Comparison of ENCODE assay signal across 8 mouse cellular contexts in genomic region chr8:84989810-84990209, GRCm38 (mm10). TPM values are rescaled to one million over a fixed set of nuclear protein-coding genes. Genes with fewer than 3 reads are reported as not detected.
A peak's percentile ranks its signal among the peaks of the same experiment; 100 is the strongest.
DNase-seq lines count a peak whose midpoint lies in the region; ATAC-seq and TF ChIP-seq lines count a peak whose summit lies in the region.

No protein-coding gene starts in this region.

- peak; percentile 14; the same call in 1 of the 2 replicates for TF ChIP-seq POLR2A in embryonic fibroblast, embryonic 13.5 days (IDR thresholded peaks at IDR 0.05; ENCODE audit: low read depth, low read length)

- peak overlapping the region; percentile 58 for H3K27ac ChIP-seq in embryonic fibroblast, embryonic 13.5 days (ENCODE audit: insufficient read depth, low read length)
- peak overlapping the region; percentile 85 for H3K27ac ChIP-seq in heart, embryonic 10.5 days
- peak overlapping the region; percentile 83 for H3K27ac ChIP-seq in kidney, embryonic 15.5 days
- H3K27ac ChIP-seq in midbrain, postnatal 0 days (ENCODE audit: low read depth, low read length): peak overlapping the region; percentile 72

- H3K4me1 ChIP-seq in embryonic fibroblast, embryonic 13.5 days (ENCODE audit: control insufficient read depth, insufficient read depth, low read length): peaks cover 17% of the 10 kb centered on the region
- peaks cover 32% of the 10 kb centered on the region for H3K4me1 ChIP-seq in heart, embryonic 10.5 days
- H3K4me1 ChIP-seq in kidney, embryonic 15.5 days: peaks cover 34% of the 10 kb centered on the region
- peaks cover 7% of the 10 kb centered on the region for H3K4me1 ChIP-seq in midbrain, postnatal 0 days (ENCODE audit: insufficient read depth, low read length)

- no peaks in the 10 kb centered on the region for H3K36me3 ChIP-seq in heart, embryonic 10.5 days
- H3K36me3 ChIP-seq in kidney, embryonic 15.5 days: peaks cover 3% of the 10 kb centered on the region; the same call in 1 of the 2 replicates
- H3K36me3 ChIP-seq in midbrain, postnatal 0 days (ENCODE audit: insufficient read depth, low read length): 0 out of 2 replicates have a peak, but pooled peaks cover 5% of the 10 kb centered on the region

- TF ChIP-seq CTCF in embryonic fibroblast, embryonic 13.5 days (IDR thresholded peaks at IDR 0.05; ENCODE audit: borderline replicate concordance, insufficient read depth, low read length): peak; percentile 78; the same call in 1 of the 2 replicates
- TF ChIP-seq CTCF in midbrain, postnatal 0 days (IDR thresholded peaks at IDR 0.05): peak; percentile 85

- peak overlapping the region; percentile 59 for H3K9ac ChIP-seq in kidney, embryonic 15.5 days
- H3K9ac ChIP-seq in midbrain, postnatal 0 days (replicated peaks; ENCODE audit: low read length, poor library complexity, severe bottlenecking): peak overlapping the region; percentile 91

- peak overlapping the region; percentile 27 for H3K4me3 ChIP-seq in embryonic fibroblast, embryonic 13.5 days (ENCODE audit: insufficient read depth, low read length)
- peak overlapping the region; percentile 67 for H3K4me3 ChIP-seq in heart, embryonic 10.5 days
- H3K4me3 ChIP-seq in kidney, embryonic 15.5 days (replicated peaks): peak overlapping the region; percentile 58
- H3K4me3 ChIP-seq in midbrain, postnatal 0 days (ENCODE audit: low read depth, low read length): peak overlapping the region; percentile 59

- DNase-seq in A20 (ENCODE audit: low read depth, low spot score) (peak; percentile 93), liver (peak; percentile 96)
- DNase-seq in brain, adult 2 months (ENCODE audit: low read depth, low spot score): peak; percentile 93
- DNase-seq in heart, embryonic 10.5 days (ENCODE audit: low spot score): peak; percentile 96
- DNase-seq in midbrain, postnatal 0 days (ENCODE audit: low spot score): peak; percentile 89
- peak; percentile 96 to 97 for DNase-seq in spleen, postnatal 10 days (ENCODE audit: low spot score in 2 of 2)

- H3K4me2 ChIP-seq in kidney, embryonic 15.5 days: peak overlapping the region; percentile 85
- H3K4me2 ChIP-seq in midbrain, postnatal 0 days (ENCODE audit: low read depth, low read length, poor library complexity, severe bottlenecking): peak overlapping the region; percentile 91

- WGBS in heart, embryonic 10.5 days: under 1% methylated on average over 15 of the region's 15 CpGs
- under 1% methylated on average over 15 of the region's 15 CpGs for WGBS in kidney, embryonic 15.5 days
- under 1% methylated on average over 15 of the region's 15 CpGs for WGBS in midbrain, postnatal 0 days

- peak; percentile 55 for ATAC-seq in kidney, embryonic 15.5 days (replicated peaks; ENCODE audit: low FRiP score)
- ATAC-seq in midbrain, postnatal 0 days (ENCODE audit: low FRiP score): peak; percentile 67

- peaks cover 29% of the 10 kb centered on the region for H3K27me3 ChIP-seq in heart, embryonic 10.5 days (ENCODE audit: insufficient read depth, poor library complexity, severe bottlenecking)
- H3K27me3 ChIP-seq in kidney, embryonic 15.5 days: peaks cover 26% of the 10 kb centered on the region
- H3K27me3 ChIP-seq in midbrain, postnatal 0 days (ENCODE audit: insufficient read depth, low read length): no peaks in the 10 kb centered on the region

- H3K9me3 ChIP-seq in heart, embryonic 10.5 days: no peaks in the 10 kb centered on the region
- no peaks in the 10 kb centered on the region for H3K9me3 ChIP-seq in kidney, embryonic 15.5 days (replicated peaks)
- H3K9me3 ChIP-seq in midbrain, postnatal 0 days (ENCODE audit: low read length): no peaks in the 10 kb centered on the region

RNA-seq across cellular contexts. Expression of gene Hook2, which starts 0.6 kb away (rescaled TPM):
- 7.9 and 8.1 TPM in 2 replicates for polyA plus RNA-seq in embryonic fibroblast, embryonic 13.5 days (2011; ENCODE audit: insufficient read length, low read depth, missing spikeins)
- polyA plus RNA-seq in heart, embryonic 10.5 days (2016; fragmentation: Nextera tagmentation; extraction: Ambion mirVana): 8.4 and 14.7 TPM in 2 replicates
- polyA plus RNA-seq in kidney, embryonic 15.5 days (2015; fragmentation: Nextera tagmentation; extraction: Ambion mirVana): 25.3 and 27.0 TPM in 2 replicates
- total RNA-seq in midbrain, postnatal 0 days (2014; rRNA removed): 21.4 and 32.5 TPM in 2 replicates
- polyA plus RNA-seq in midbrain, postnatal 0 days (2015; fragmentation: Nextera tagmentation; extraction: Ambion mirVana): 40.1 and 41.3 TPM in 2 replicates

RNA-seq across cellular contexts. Expression of gene Junb, which starts 11.3 kb away (rescaled TPM):
- polyA plus RNA-seq in embryonic fibroblast, embryonic 13.5 days (2011; ENCODE audit: insufficient read length, low read depth, missing spikeins): 35.0 and 42.0 TPM in 2 replicates
- 9.5 and 11.4 TPM in 2 replicates for polyA plus RNA-seq in heart, embryonic 10.5 days (2016; fragmentation: Nextera tagmentation; extraction: Ambion mirVana)
- polyA plus RNA-seq in kidney, embryonic 15.5 days (2015; fragmentation: Nextera tagmentation; extraction: Ambion mirVana): 9.6 TPM in 2 replicates
- 11.3 and 15.9 TPM in 2 replicates for total RNA-seq in midbrain, postnatal 0 days (2014; rRNA removed)
- 5.3 and 6.1 TPM in 2 replicates for polyA plus RNA-seq in midbrain, postnatal 0 days (2015; fragmentation: Nextera tagmentation; extraction: Ambion mirVana)

RNA-seq across cellular contexts. Expression of gene Rnaseh2a, which starts 20.2 kb away (rescaled TPM):
- polyA plus RNA-seq in embryonic fibroblast, embryonic 13.5 days (2011; ENCODE audit: insufficient read length, low read depth, missing spikeins): 27.9 and 30.7 TPM in 2 replicates
- polyA plus RNA-seq in heart, embryonic 10.5 days (2016; fragmentation: Nextera tagmentation; extraction: Ambion mirVana): 104 and 119 TPM in 2 replicates
- polyA plus RNA-seq in kidney, embryonic 15.5 days (2015; fragmentation: Nextera tagmentation; extraction: Ambion mirVana): 125 and 129 TPM in 2 replicates
- 40.5 and 48.9 TPM in 2 replicates for total RNA-seq in midbrain, postnatal 0 days (2014; rRNA removed)
- 36.5 and 39.7 TPM in 2 replicates for polyA plus RNA-seq in midbrain, postnatal 0 days (2015; fragmentation: Nextera tagmentation; extraction: Ambion mirVana)

RNA-seq across cellular contexts. Expression of gene Prdx2, which starts 20.4 kb away (rescaled TPM):
- 244 and 312 TPM in 2 replicates for polyA plus RNA-seq in embryonic fibroblast, embryonic 13.5 days (2011; ENCODE audit: insufficient read length, low read depth, missing spikeins)
- polyA plus RNA-seq in heart, embryonic 10.5 days (2016; fragmentation: Nextera tagmentation; extraction: Ambion mirVana): 810 and 835 TPM in 2 replicates
- polyA plus RNA-seq in kidney, embryonic 15.5 days (2015; fragmentation: Nextera tagmentation; extraction: Ambion mirVana): 808 and 824 TPM in 2 replicates
- total RNA-seq in midbrain, postnatal 0 days (2014; rRNA removed): 720 and 802 TPM in 2 replicates
- polyA plus RNA-seq in midbrain, postnatal 0 days (2015; fragmentation: Nextera tagmentation; extraction: Ambion mirVana): 904 and 934 TPM in 2 replicates

RNA-seq across cellular contexts. Expression of gene Gm49661, which starts 20.6 kb away (rescaled TPM):
- not detected in 2 replicates for polyA plus RNA-seq in embryonic fibroblast, embryonic 13.5 days (2011; ENCODE audit: insufficient read length, low read depth, missing spikeins)
- not detected in 2 replicates for polyA plus RNA-seq in heart, embryonic 10.5 days (2016; fragmentation: Nextera tagmentation; extraction: Ambion mirVana)
- not detected in 2 replicates for polyA plus RNA-seq in kidney, embryonic 15.5 days (2015; fragmentation: Nextera tagmentation; extraction: Ambion mirVana)
- not detected in 2 replicates for total RNA-seq in midbrain, postnatal 0 days (2014; rRNA removed)
- polyA plus RNA-seq in midbrain, postnatal 0 days (2015; fragmentation: Nextera tagmentation; extraction: Ambion mirVana): not detected in 2 replicates

Comparison
In these comparisons a context has a peak if more than half of its experiments do, and no peak if none do; other contexts are left out.
1. Peak in every context shown above with its lines: DNase-seq, ATAC-seq, H3K4me3 ChIP-seq and H3K27ac ChIP-seq.